Mouse (Mus musculus): ENCODE results near the gene Prkcb. TPM values are rescaled to one million over a fixed set of nuclear protein-coding genes. Genes with fewer than 3 reads are reported as not detected.

The Prkcb gene
- total RNA-seq, 2 experiments from 2014 or later = 1,042 to 1,074 TPM

DNA sequence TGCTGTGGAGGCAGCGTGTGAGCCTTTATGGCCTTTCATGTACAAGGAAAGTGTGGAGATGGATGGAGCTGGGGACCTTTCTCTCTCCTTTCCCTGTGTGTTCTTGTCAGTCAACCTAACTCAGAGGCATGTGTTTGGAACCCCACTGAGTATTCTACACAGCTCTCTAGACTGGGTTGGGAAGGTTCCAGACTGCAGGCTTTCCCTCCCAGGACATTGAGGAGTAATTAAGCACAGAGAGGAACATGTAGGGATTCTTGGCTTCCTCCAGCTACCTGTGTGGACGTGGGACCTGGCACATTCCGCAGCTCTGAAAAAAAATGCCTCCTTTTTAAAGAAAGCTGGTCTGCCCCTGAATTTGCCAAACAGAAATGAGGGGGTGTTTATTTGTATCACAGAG, 130.0 kb downstream of the Prkcb start:
- intact Hi-C loops (cut with DNase I) = no loop called here
- no peak for DNase-seq (ENCODE audit: low spot score in 2 of 2)

DNA sequence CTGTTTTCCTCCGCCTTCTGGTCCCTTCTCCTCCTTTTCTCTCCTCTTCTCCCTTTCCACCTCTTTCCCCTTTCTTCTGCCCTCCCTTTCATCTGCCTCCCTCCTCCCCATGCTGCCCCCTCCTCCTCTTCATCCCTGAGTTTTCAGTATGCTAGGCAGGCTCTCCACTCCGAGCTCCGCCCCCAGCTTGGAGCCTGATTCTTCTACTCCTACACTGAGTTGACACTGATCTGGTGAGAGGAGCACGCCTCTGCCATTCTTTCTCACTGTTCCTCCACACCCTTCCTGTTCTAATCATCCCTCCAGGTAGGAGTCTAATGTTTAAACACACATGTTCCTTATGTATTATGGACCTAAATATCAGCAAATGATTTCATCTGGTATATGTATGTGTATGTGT, 135.3 kb downstream of the Prkcb start:
- intact Hi-C loops (cut with DNase I) = no loop called here
- DNase-seq (ENCODE audit: low spot score in 2 of 2) = peak in 1 of 2 experiments; percentile 81

DNA sequence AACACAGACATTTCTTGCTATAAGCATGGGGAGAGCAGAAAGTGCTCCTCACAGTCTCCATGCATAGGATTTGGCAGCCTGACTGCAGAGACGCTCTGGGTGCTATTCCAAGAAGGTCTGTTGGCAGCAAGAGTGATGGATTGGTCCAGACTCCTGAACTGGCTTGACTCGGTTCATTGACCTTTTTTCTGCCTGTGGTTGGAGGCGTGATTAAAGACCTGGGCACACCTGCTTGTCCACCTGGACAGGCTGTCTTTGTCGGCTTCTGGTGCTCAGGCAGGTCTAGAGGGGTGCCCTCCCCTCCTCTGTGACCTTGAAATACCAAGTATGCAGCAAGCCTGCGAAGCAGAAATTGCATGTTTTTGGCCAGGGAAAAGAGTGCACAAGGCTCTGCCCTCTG, 140.6 kb downstream of the Prkcb start:
- no peak for DNase-seq (ENCODE audit: low spot score in 2 of 2)
- intact Hi-C loops (cut with DNase I) = no loop called here

DNA sequence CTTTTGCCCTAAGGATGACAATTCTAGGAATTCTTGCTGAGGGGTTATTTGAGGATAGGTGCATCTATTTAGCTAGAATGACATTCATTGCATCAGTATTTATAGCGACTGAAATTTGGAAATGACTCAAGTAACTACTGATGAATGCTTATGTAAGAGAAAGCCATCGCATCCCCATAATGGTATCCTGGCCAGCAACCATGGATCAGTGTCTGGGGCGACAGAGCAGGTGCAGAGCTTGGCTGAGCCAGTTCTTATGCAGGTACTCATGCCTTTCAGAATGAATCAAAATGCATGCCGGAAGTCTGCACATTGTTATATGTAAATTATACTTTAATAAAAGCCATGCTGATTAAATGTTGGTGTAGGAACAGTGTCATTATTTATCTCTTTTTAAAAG, 143.8 kb downstream of the Prkcb start:
- intact Hi-C loops (cut with DNase I) = no loop called here
- DNase-seq (ENCODE audit: low spot score in 2 of 2) = peak in 1 of 2 experiments; percentile 53

DNA sequence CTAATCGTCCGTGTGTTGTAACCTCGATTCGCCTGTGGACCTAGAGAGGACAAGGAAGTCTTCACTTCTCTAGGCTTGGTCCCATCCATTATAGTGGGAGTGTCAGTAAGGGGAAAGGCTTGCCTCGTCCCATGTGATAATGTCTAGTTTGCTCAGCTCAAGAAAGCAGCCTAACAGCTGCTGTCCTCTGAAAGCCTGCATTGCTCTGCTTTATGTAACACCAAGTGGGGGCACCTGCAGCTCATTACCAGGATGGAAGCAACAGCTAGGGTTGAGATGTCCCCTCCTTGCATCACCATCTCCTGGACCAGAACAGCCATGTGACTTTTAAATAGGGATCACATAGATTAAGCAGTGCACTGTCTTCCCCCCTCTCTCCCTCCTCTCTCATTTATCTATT, 144.8 kb downstream of the Prkcb start:
- intact Hi-C loops (cut with DNase I) = no loop called here
- peak in 1 of 2 experiments; percentile 67 for DNase-seq (ENCODE audit: low spot score in 2 of 2)

DNA sequence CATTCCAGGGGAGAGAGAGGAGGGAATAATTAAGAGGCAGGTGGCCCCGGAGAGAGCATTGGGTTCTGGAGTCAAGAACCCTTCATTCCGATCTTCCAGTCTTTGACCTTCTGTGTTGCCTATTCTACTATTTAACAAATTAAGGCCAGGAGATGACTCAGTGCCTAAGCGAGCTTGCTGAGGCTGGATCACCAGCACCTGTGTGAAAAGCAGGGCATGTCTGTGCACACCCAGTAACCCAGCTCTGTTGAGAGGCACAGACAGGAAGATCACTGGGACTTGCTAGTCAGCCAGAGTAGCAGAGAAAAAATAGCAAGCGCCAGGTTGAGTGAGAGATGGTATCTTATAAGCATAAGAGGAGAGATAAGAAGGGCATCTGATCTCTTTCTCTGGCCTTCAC, 146.4 kb downstream of the Prkcb start:
- intact Hi-C loops (cut with DNase I) = no loop called here
- DNase-seq (ENCODE audit: low spot score in 2 of 2) = no peak

DNA sequence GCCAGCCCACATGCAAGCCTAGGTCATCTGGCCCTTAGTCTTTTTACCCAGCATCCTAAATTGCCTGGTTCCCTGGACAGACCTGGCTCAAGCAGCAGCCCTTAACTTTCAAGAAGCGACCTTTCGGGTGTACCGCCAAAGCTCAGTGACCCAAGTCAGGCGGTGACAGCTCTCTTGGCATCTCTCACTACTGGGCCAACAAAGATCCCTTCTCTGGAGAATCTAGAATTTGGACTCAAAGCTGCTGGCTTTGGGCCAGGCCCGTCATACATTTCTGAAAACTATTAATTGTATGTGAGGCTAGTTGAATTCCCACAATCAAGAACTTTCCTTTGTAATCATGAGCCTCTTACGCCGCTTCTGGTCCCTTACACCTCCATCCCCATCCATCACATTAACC, 147.0 kb downstream of the Prkcb start:
- intact Hi-C loops (cut with DNase I) = no loop called here
- DNase-seq (ENCODE audit: low spot score in 2 of 2) = no peak

DNA sequence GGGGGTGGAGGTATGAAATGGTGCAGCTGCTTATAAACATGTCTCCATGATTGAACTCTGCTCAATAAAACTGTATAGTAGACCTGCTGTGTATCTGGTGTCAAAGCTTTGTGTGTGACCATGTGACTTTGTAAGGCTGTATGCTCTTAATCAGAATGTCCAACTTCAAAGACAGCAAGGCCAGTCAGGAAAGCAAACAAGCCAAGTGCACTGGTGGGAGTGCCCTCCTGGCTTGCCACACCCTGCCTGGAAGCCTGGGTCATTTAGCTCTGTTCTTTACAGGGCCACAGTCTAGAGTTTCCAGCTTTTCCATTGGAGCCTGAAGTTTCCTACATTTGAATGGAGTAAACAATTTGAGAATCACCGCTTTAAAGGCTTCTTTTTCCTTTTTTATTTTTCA, 148.8 kb downstream of the Prkcb start:
- intact Hi-C loops (cut with DNase I) = no loop called here

DNA sequence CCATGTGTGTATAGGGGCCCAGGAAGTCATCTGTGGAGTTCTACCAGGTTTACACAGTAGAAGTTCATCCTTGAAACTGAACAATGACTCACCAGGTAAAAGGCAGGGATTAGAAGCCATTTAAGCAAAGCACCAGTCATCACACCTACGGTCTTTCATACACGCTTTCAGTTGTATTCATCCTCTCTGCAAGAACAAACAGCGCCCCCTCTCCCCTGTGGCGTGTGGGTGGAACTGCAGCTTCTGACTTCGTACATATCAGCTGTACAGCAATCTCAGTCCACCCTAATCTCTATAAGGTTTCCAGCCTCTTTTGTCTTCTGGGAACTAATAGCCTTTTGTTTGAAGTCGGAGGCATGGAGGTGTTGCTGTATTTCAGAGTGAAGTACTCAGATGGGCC, 156.5 kb downstream of the Prkcb start:
- intact Hi-C loops (cut with DNase I) = no loop called here
- DNase-seq (ENCODE audit: low spot score in 2 of 2) = no peak

More for the DNA sequence above, 148.8 kb downstream of the Prkcb start:
- no peak for DNase-seq (ENCODE audit: low spot score in 2 of 2)

DNA sequence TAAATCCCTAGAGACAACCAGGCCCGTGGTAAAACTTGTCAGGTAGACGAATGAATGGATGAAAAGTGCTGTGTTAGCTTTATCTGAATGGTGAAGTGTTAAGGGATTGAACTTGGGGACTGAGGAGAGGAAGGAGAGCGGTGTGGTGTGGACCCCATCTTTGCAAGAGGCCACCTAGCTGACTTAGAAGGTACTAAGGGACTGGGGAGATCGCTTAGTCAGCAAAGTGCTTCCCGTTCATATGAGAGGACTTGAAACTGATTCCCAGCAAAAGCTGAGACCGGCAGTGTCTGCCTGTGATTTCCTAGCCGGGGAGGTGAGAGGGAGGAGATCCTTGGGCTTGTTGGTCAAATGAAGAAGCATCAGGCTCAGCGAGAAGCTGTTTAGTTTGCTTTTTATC, 164.1 kb downstream of the Prkcb start:
- intact Hi-C loops (cut with DNase I) = no loop called here
- no peak for DNase-seq (ENCODE audit: low spot score in 2 of 2)

DNA sequence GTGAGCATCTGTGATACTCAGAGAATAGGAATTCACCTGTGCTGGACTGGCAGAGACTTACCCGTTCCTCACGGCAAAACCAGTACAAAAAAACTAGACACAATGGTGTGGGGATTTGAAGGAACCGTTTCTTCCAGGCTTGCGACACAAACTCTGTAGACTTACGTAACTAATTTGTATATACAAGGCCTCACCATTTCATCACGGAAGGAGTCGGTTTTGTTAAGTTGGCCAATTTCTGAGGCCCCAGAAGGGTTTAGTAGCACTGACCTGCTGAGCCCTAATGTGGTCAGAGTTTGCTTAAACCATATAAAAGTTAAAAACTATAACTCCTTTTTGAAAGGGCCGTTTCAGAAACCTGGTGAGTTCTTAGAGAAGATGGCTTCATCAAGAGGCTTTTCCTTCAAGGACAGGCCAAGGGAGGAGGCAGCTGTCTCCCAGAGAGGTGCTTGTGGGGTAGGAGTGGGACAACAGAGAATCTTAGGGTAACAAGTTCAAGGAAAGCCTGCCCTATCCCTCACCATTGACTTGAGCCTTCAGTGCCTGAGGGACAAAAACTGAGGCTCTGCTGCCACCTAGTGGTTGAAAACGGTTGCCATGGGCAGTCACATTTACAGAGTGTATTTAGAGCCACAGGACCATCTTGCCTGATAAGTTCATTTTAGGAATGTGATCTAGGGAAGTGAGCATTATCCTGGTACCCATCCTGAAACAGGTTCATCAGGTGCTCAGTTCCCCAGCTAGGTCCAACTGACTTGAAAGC, 170.8 kb downstream of the Prkcb start:
- peak; percentile 85 for DNase-seq (ENCODE audit: low spot score in 2 of 2)
- intact Hi-C loops (cut with DNase I) = loop anchor here (1.0 to 2.0 kb wide), 2 partner anchors 208 to 261 kb away; no protein-coding TSS in a partner anchor

DNA sequence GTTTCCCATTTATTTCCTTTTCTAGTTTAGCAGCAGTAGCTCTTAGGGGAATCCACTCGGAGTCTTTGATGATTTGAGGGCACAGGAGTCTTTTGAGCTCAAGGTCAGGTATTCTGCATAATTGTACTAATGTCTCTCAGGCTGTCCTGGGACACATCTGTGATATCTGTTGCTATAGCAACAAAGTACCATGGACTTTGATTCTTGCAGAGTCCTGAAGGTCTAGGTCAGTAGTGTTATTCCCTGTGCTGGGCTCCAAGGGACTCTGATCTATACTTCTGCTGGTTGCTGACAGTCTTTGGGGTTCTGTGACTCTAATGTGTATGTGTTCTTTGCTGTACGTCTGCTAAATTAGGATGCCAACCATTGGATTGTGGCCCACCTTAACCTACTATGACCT, 171.5 kb downstream of the Prkcb start:
- no peak for DNase-seq (ENCODE audit: low spot score in 2 of 2)
- intact Hi-C loops (cut with DNase I) = no loop called here

DNA sequence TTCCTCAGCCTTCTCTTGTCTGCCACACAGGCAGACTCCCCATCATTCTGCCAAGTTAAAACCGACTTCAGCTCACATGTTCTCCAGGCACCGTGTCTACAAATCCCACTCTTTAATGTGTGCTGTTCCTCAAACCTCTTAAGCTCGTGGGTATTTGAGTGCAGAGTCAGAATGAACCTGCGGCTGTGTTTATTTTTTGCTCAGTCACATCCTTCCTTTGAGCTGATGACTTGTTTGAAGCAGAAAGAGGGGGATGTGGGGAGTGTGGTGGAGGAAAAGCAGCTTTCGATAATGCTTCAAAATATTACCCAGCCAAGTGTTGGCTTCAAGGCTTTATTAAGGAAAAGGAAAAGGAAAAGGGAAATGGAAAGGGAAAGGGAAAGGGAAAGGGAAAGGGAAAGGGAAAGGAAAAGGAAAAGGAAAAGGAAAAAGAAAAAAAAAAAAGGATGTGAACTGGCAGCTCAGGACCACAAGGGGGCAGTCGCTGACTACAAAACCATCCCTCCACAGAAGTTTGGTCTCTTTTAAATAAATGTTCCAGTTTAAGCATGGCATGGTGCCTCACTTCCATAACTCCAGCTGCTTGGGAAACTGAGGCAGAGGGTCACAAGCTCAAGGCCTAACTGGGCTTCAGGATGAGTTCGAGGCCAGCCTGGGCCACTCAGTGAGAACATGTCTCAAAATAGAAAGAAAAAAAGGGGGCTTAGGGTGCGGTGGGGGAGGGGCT, 177.4 kb downstream of the Prkcb start:
- intact Hi-C loops (cut with DNase I) = no loop called here
- DNase-seq (ENCODE audit: low spot score in 2 of 2) = no peak

DNA sequence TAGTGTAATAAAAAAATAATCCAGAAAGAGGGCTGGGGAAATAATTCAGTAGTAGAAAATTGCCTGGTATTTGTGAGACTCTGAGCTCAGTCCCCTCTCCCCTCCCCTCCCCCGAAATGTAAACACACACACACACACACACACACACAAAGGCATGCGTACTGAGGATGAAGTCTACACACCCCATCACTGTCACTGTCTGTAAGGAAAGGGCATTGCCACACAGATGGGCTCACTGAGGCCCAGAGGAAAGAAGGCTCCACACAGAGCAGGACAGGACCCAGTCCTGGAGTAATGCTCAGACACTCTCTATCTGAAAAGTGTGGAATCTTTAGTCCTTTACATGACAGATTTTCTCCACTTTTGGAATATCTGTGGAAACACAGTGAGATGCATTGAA, 178.2 kb downstream of the Prkcb start:
- no peak for DNase-seq (ENCODE audit: low spot score in 2 of 2)
- intact Hi-C loops (cut with DNase I) = no loop called here

DNA sequence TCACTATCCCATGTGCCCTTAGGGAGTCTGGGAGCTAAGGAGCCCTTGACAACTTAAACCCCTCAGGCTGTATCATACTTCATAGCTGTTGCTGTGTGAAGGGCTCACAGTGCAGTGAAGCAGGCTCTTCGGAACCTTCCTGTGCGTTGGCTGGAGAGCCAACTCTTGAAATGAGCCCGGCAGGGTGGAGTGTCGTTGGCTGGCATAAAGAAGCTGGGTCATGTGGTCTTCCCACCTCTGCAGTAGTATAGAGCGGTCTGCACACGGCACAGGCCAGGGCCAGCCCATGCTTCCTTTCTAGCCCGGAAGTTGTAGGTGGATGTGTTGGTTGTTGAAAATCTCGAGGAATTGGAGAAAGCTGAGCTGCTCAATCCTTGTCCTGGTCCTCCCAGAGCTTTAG, 179.3 kb downstream of the Prkcb start:
- DNase-seq (ENCODE audit: low spot score in 2 of 2) = peak in 1 of 2 experiments; percentile 49
- intact Hi-C loops (cut with DNase I) = no loop called here

DNA sequence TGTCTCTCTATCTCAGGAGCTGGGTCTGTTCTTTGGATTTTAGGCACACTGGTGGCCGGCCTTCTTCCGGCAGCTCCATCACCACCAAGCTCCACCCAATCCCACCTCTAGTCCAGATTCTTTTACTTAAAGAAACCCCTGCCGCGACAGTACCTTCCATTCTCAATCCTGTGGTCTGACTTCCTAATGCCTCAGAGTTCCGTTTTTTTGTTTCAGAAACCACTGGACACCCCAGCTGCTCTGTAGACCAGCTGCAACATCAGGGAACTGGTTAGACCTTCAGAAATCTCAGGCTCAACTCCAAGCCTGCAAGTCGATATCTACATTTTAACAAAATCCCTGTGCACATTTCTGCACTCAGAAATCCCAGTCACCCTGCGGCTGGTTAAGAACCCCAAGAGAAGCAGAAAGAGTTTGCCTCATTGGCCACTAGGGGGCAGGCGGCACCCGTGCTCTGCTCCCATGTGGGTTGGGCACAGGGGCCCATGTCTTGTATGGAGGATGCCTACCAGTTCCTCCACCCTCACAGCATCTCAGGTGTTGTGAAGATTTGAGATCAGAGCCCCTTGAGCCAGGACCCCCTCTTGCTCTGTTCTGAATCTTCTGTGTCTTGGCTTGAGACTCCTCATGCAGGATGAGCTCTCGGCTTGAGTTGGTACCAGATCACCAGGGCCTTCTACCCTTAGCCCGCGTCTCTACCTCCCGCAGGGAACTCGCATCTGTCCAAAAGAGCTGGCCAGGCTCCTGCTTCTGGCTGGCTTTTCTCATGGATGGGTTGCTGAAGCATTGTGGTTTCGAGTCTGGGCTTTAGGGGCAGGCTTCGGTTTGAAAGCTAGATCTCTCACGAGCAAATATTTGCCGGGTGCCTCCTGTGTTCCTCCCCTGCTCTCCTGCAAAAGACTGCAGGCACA, 182.1 kb downstream of the Prkcb start:
- intact Hi-C loops (cut with DNase I) = loop anchor here (1.0 to 10.0 kb wide), 2 partner anchors 264 to 450 kb away; no protein-coding TSS in a partner anchor
- DNase-seq (ENCODE audit: low spot score in 2 of 2) = peak; percentile 78 to 80

DNA sequence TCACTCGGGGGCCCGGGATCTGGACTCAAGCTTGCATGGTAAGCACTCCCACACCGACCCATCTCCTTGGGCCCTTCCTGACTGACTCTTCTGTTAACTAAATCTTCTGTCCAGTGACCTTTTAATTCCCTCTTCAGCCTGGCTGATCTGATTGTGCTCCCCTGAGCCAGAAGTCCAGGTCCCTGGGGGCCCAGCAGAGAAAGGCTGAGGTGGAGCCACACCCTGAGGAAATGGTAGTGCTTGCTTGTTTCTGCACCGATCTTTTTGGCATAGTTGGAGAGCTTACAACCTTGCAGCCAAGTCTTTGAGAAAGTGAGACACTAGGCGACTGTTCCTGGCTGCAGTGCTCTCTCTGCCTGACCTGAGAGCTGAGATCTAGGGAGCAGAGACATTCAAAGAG, 183.7 kb downstream of the Prkcb start:
- intact Hi-C loops (cut with DNase I) = loop anchor here (10.0 kb wide), 1 partner anchor 263 kb away; no protein-coding TSS in a partner anchor
- DNase-seq (ENCODE audit: low spot score in 2 of 2) = no peak

DNA sequence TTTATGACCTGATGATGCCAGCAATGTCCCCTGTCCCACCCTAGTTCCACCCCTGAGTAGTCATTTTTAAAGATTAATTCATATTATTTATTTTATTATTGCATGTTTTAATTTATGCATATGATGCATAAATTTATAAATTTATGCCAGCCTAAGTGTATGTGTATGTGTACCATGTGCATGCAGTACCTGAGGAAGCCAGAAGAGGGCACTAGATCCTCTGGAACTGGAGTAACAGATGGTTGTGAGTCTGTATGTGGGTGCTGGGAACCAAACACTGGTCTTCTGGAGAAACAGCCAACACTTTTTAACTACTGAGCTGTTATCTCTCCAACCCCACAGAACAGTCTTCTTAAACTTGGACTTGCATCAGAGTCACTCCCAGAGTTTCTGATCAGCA, 186.5 kb downstream of the Prkcb start:
- no peak for DNase-seq (ENCODE audit: low spot score in 2 of 2)
- intact Hi-C loops (cut with DNase I) = loop anchor here (5.0 to 10.0 kb wide), 2 partner anchors 82 to 260 kb away; no protein-coding TSS in a partner anchor

DNA sequence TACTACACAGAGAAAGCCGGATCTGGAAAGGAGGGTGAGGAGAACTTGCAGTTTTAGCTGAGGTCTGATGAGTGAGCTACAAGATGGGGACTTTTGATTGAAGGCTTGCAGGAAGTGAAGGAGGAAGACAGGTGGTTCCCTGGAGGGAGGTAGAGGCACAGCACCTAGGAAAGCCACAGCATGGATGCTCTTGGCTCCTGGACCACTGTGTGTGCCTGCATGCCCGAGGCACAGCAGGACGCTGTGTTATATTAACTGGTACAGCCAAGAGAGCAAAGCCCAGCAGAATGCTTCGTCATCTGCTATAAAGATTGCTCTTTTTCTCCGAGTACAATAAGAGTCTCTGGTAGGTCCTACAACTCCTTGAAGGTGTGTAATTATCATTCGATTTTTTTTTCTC, 188.1 kb downstream of the Prkcb start:
- intact Hi-C loops (cut with DNase I) = loop anchor here (2.0 to 10.0 kb wide), 3 partner anchors 81 to 258 kb away; partner anchors contain the start of gene Cacng3
- DNase-seq (ENCODE audit: low spot score in 2 of 2) = no peak

DNA sequence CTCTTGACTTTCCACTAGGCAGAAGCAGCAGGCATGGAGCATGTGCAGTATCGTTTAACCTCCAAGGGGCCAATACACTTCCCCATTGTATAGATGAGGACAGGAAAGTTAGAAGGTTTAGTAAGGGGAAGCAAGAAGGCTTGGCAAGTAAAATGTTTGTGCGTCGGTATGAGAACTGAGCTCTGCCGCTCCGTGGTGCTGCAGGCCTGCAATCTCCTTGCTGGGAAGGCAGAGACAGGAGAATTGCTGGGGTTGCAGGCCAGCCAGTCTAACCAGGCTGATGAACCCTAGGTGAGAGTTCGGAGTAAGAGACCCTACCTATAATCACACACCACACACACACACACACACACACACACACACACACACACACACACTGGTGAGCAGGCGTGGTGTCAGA, 188.6 kb downstream of the Prkcb start:
- no peak for DNase-seq (ENCODE audit: low spot score in 2 of 2)
- intact Hi-C loops (cut with DNase I) = loop anchor here (2.0 to 10.0 kb wide), 3 partner anchors 80 to 258 kb away; partner anchors contain the start of gene Cacng3

All from left cerebral cortex, postnatal 25 days (tissue).